Comparison of ENCODE assay signal across 23 mouse cellular contexts in genomic region chr10:121995448-121995847, GRCm38 (mm10). TPM values are rescaled to one million over a fixed set of nuclear protein-coding genes. Genes with fewer than 3 reads are reported as not detected.
DNase-seq lines count a peak whose midpoint lies in the region; ATAC-seq and TF ChIP-seq lines count a peak whose summit lies in the region.
"Had no signal": no experiment of that assay in that cellular context is flagged by ENCODE, and none has a peak within 500 bp of the region (broad histone marks: within the 10 kb centered on the region; RNA-seq: fewer than 3 reads in every experiment).

No protein-coding gene starts in this region.

- H3K36me3 ChIP-seq in kidney, adult 2 months (ENCODE audit: control insufficient read depth, insufficient read depth, low read length), result no peaks in the 10 kb centered on the region
- H3K36me3 ChIP-seq in kidney, embryonic 16.5 days (ENCODE audit: insufficient read depth, low read length), result no peaks in the 10 kb centered on the region
- H3K36me3 ChIP-seq in midbrain, embryonic 10.5 days, result no peaks in the 10 kb centered on the region
- no peaks in the 10 kb centered on the region for H3K36me3 ChIP-seq in midbrain, embryonic 16.5 days (ENCODE audit: control insufficient read depth, insufficient read depth, low read length)
- H3K36me3 ChIP-seq: heart, embryonic 13.5 days; hindbrain, embryonic 15.5 days; neural tube, embryonic 12.5 days had no signal

- no peak for TF ChIP-seq POLR2A in kidney, adult 2 months (IDR thresholded peaks at IDR 0.05; ENCODE audit: low read depth, low read length)

- TF ChIP-seq CTCF in kidney, adult 2 months (conservative IDR thresholded peaks at IDR 0.05; ENCODE audit: insufficient read depth, insufficient read length, low read depth, low read length), result no peak

- no peak for ATAC-seq in kidney, embryonic 16.5 days (ENCODE audit: low FRiP score, low TSS enrichment)
- no peak for ATAC-seq in midbrain, embryonic 16.5 days
- 0 out of 2 replicates have a peak, but pooled peaks have one; percentile 19 for ATAC-seq in megakaryocyte-erythroid progenitor cell, adult 5-6 weeks (replicated peaks; ENCODE audit: low FRiP score, low TSS enrichment, poor library complexity, severe bottlenecking)
- ATAC-seq: intestine, embryonic 16.5 days had no signal

- peak; percentile 58 for DNase-seq in embryo, embryonic 10.5 days (ENCODE audit: low spot score)
- no peak for DNase-seq in embryo, embryonic 11 days
- DNase-seq in kidney, adult 2 months, result peak; percentile 45
- peak; percentile 44 for DNase-seq in midbrain, embryonic 10.5 days (ENCODE audit: low spot score)
- DNase-seq in heart, adult 11 months, result no peak
- DNase-seq: adrenal gland, postnatal 14 days; cerebellum, adult 2 months; cerebellum, postnatal 36 days; gastrocnemius, postnatal 25 days; heart, adult 2 months; heart, postnatal 14 days; layer of hippocampus, postnatal 36 days; right cerebral cortex, adult 18-20 months; right cerebral cortex, postnatal 4 days; thymus, postnatal 14 days had no signal

- H3K27me3 ChIP-seq in kidney, adult 2 months (replicated peaks; ENCODE audit: control insufficient read depth, insufficient read depth, low read length), result no peaks in the 10 kb centered on the region
- no peaks in the 10 kb centered on the region for H3K27me3 ChIP-seq in kidney, embryonic 16.5 days (ENCODE audit: insufficient read depth, low read length)
- H3K27me3 ChIP-seq in midbrain, embryonic 10.5 days (ENCODE audit: low read depth, poor library complexity, severe bottlenecking), result no peaks in the 10 kb centered on the region
- H3K27me3 ChIP-seq in midbrain, embryonic 16.5 days (ENCODE audit: control insufficient read depth, insufficient read depth, low read depth, low read length), result no peaks in the 10 kb centered on the region
- H3K27me3 ChIP-seq: heart, embryonic 13.5 days; hindbrain, embryonic 15.5 days; neural tube, embryonic 12.5 days had no signal

- WGBS in kidney, adult 2 months, result 54% methylated on average over 4 of the region's 4 CpGs
- 47% methylated on average over 4 of the region's 4 CpGs for WGBS in kidney, embryonic 16.5 days
- WGBS in midbrain, embryonic 10.5 days, result 13% methylated on average over 4 of the region's 4 CpGs
- WGBS in midbrain, embryonic 16.5 days, result 33% methylated on average over 4 of the region's 4 CpGs

- no peaks in the 10 kb centered on the region for H3K9me3 ChIP-seq in kidney, embryonic 16.5 days (ENCODE audit: low read length)
- no peaks in the 10 kb centered on the region for H3K9me3 ChIP-seq in midbrain, embryonic 10.5 days (replicated peaks)
- no peaks in the 10 kb centered on the region for H3K9me3 ChIP-seq in midbrain, embryonic 16.5 days (replicated peaks; ENCODE audit: control insufficient read depth, low read length, poor library complexity, severe bottlenecking)
- H3K9me3 ChIP-seq: hindbrain, embryonic 15.5 days; neural tube, embryonic 12.5 days had no signal

- no peak overlapping the region for H3K4me3 ChIP-seq in kidney, adult 2 months (ENCODE audit: insufficient read depth, low read depth, low read length)
- H3K4me3 ChIP-seq in kidney, embryonic 16.5 days (ENCODE audit: low read length), result no peak overlapping the region
- no peak overlapping the region; the same call in 1 of the 2 replicates for H3K4me3 ChIP-seq in midbrain, embryonic 10.5 days
- H3K4me3 ChIP-seq in midbrain, embryonic 16.5 days (ENCODE audit: low read depth, low read length), result no peak overlapping the region
- H3K4me3 ChIP-seq: heart, adult 2 months; heart, embryonic 13.5 days; hindbrain, embryonic 15.5 days; neural tube, embryonic 12.5 days had no signal

- no peak overlapping the region for H3K4me2 ChIP-seq in kidney, embryonic 16.5 days (replicated peaks; ENCODE audit: low read depth, low read length)
- no peak overlapping the region for H3K4me2 ChIP-seq in midbrain, embryonic 16.5 days (ENCODE audit: low read length)
- H3K4me2 ChIP-seq: heart, embryonic 13.5 days; hindbrain, embryonic 15.5 days; neural tube, embryonic 12.5 days had no signal

- H3K9ac ChIP-seq in kidney, embryonic 16.5 days (replicated peaks; ENCODE audit: low read length), result no peak overlapping the region
- H3K9ac ChIP-seq in midbrain, embryonic 16.5 days (ENCODE audit: low read depth, low read length), result no peak overlapping the region
- H3K9ac ChIP-seq: heart, embryonic 13.5 days; hindbrain, embryonic 15.5 days; neural tube, embryonic 12.5 days had no signal

- no peak overlapping the region for H3K27ac ChIP-seq in kidney, adult 2 months (ENCODE audit: insufficient read depth, low read depth, low read length)
- H3K27ac ChIP-seq in kidney, embryonic 16.5 days (ENCODE audit: low read length), result no peak overlapping the region
- H3K27ac ChIP-seq in midbrain, embryonic 10.5 days (replicated peaks), result peak overlapping the region; percentile 70
- H3K27ac ChIP-seq in midbrain, embryonic 16.5 days (ENCODE audit: low read length), result no peak overlapping the region
- H3K27ac ChIP-seq: heart, adult 2 months; heart, embryonic 13.5 days; kidney, postnatal 0 days; neural tube, embryonic 12.5 days had no signal

- no peaks in the 10 kb centered on the region for H3K4me1 ChIP-seq in kidney, adult 2 months (ENCODE audit: control insufficient read depth, insufficient read depth, low read length)
- H3K4me1 ChIP-seq in kidney, embryonic 16.5 days (ENCODE audit: insufficient read depth, low read length), result peaks cover 10% of the 10 kb centered on the region; the same call in 1 of the 2 replicates
- peaks cover 70% of the 10 kb centered on the region for H3K4me1 ChIP-seq in midbrain, embryonic 10.5 days
- peaks cover 31% of the 10 kb centered on the region for H3K4me1 ChIP-seq in midbrain, embryonic 16.5 days (ENCODE audit: control insufficient read depth, insufficient read depth, low read length)

RNA-seq across cellular contexts. Expression of gene Srgap1, which starts 51.7 kb away (rescaled TPM):
- 3.3 and 3.4 TPM in 2 replicates for polyA plus RNA-seq in kidney, adult 2 months (2012; rRNA removed)
- 12.4 and 16.2 TPM in 2 replicates for polyA plus RNA-seq in kidney, embryonic 16.5 days (2015; fragmentation: Nextera tagmentation; extraction: Ambion mirVana)
- polyA plus RNA-seq in midbrain, embryonic 10.5 days (2016; fragmentation: Nextera tagmentation; extraction: Ambion mirVana), result 11.5 and 12.4 TPM in 2 replicates
- 34.4 and 42.1 TPM in 2 replicates for polyA plus RNA-seq in midbrain, embryonic 16.5 days (2015; fragmentation: Nextera tagmentation; extraction: Ambion mirVana)
- 0.07 and 0.84 TPM in 2 replicates for total RNA-seq in megakaryocyte-erythroid progenitor cell, adult 5-6 weeks (2014; fragmentation: Nextera tagmentation)
- total RNA-seq in megakaryocyte-erythroid progenitor cell, adult 5-6 weeks (2017), result not detected in 2 replicates

Comparison
In these comparisons a context has a peak if more than half of its experiments do, and no peak if none do; other contexts are left out.
1. DNase-seq: peak in embryo, embryonic 10.5 days (single experiment), kidney, adult 2 months (single experiment) and midbrain, embryonic 10.5 days (single experiment); none in embryo, embryonic 11 days (single experiment) and heart, adult 11 months (single experiment).